Mouse (Mus musculus) embryonic facial prominence, embryonic 15.5 days (tissue): ENCODE data around the gene Kcnmb3. TPM values are rescaled to one million over a fixed set of nuclear protein-coding genes. Genes with fewer than 3 reads are reported as not detected.

Experiments
- ATAC-seq: fragments of 200-750 bp; cut with Nextera tagmentation; 2 replicates; pipeline ENCODE4 v1.8.0; 2017; ENCODE audit warnings: low read depth, moderate TSS enrichment; ENCODE audit not compliant: insufficient number of reproducible peaks, low FRiP score, low TSS enrichment
- H3K27ac ChIP-seq: fragments of 300-500 bp; sonication (generic); replicated peaks from 2 replicates; pipeline ENCODE4 v1.5.1; 2015; ENCODE audit warnings: mild to moderate bottlenecking, inconsistent platforms
- H3K27me3 ChIP-seq: fragments of 300-500 bp; sonication (generic); 2 replicates; pipeline ENCODE4 v1.6.1; 2015; ENCODE audit warnings: inconsistent platforms
- H3K36me3 ChIP-seq: fragments of 300-500 bp; sonication (generic); 2 replicates; pipeline ENCODE4 v1.6.1; 2015; ENCODE audit warnings: mild to moderate bottlenecking, inconsistent platforms
- H3K4me1 ChIP-seq: fragments of 300-500 bp; sonication (generic); 2 replicates; pipeline ENCODE4 v1.6.1; 2015; ENCODE audit warnings: inconsistent platforms
- H3K4me2 ChIP-seq: fragments of 300-500 bp; sonication (generic); replicated peaks from 2 replicates; pipeline ENCODE4 v1.6.1; 2015; ENCODE audit warnings: mild to moderate bottlenecking, inconsistent platforms
- H3K4me3 ChIP-seq: fragments of 300-500 bp; sonication (generic); replicated peaks from 2 replicates; pipeline ENCODE4 v1.5.1; 2015; ENCODE audit warnings: mild to moderate bottlenecking, inconsistent platforms
- H3K9ac ChIP-seq: fragments of 300-500 bp; sonication (generic); 2 replicates; pipeline ENCODE4 v1.6.1; 2015; ENCODE audit warnings: inconsistent platforms
- H3K9me3 ChIP-seq: fragments of 300-500 bp; sonication (generic); replicated peaks from 2 replicates; pipeline ENCODE4 v1.6.1; 2016; ENCODE audit warnings: inconsistent platforms
- WGBS: fragments of 180-500 bp; shearing (Covaris S2); methylation state at CpG from one replicate; pipeline ENCODE4 v1.1.7; 2015; 5-methylcytosine and 5-hydroxymethylcytosine counted together
- polyA plus RNA-seq: library from polyadenylated mRNA; unstranded; fragments of >200 nt; fragmentation: Nextera tagmentation; extraction: Ambion mirVana; gene quantifications from 2 replicates; pipeline ENCODE4 v1.2.1, GENCODE M21; 2015

Gene Kcnmb3
- 0.41 and 0.59 TPM in 2 replicates for polyA plus RNA-seq

- ATAC-seq: 0 out of 2 replicates have a peak, but pooled peaks have one; percentile 43
- Histone ChIP-seq H3K4me3 (no peak within 1 kb of the TSS), H3K4me2 (no peak within 1 kb of the TSS), H3K4me1 (peaks cover 6% of the 10 kb centered on the region; the same call in 1 of the 2 replicates), H3K27ac (no peak within 1 kb of the TSS), H3K9ac (no peak within 1 kb of the TSS), H3K9me3 (no peaks in the 10 kb centered on the region), H3K27me3 (no peaks in the 10 kb centered on the region), H3K36me3 (no peaks in the 10 kb centered on the region)
- 76% methylated on average over 11 of the region's 11 CpGs for WGBS
Measured at GRCm38 (mm10) chr3:32492097-32493090, at the start of gene Kcnmb3. Gene Kcnmb3 (minus strand): TSS chr3:32492231.

- WGBS: 91% methylated on average over 5 of the region's 5 CpGs
- Histone ChIP-seq H3K4me3 (no peak overlapping the region), H3K27ac (no peak overlapping the region), H3K4me1 (no peaks in the 10 kb centered on the region), H3K9ac (no peak overlapping the region), H3K4me2 (no peak overlapping the region), H3K9me3 (no peaks in the 10 kb centered on the region), H3K36me3 (peaks cover 62% of the 10 kb centered on the region), H3K27me3 (no peaks in the 10 kb centered on the region)
- ATAC-seq: no peak
Measured at GRCm38 (mm10) chr3:32538091-32538490, 46.1 kb upstream of the Kcnmb3 start.

- peaks cover 56% of the 10 kb centered on the region for H3K36me3 ChIP-seq
- 62% methylated on average over 1 of the region's 1 CpGs for WGBS
- H3K27ac ChIP-seq: no peak overlapping the region
Measured at GRCm38 (mm10) chr3:32537556-32537955, 45.5 kb upstream of the Kcnmb3 start.

GRCm38 (mm10) chr3:32535692-32536091 is 43.7 kb upstream of the Kcnmb3 start:
- 61% methylated on average over 1 of the region's 1 CpGs for WGBS
- H3K36me3 ChIP-seq: peaks cover 49% of the 10 kb centered on the region

More at GRCm38 (mm10) chr3:32537556-32537955, 45.5 kb upstream of the Kcnmb3 start:
- H3K4me2 ChIP-seq: no peak overlapping the region
- H3K9ac ChIP-seq: no peak overlapping the region
- H3K4me1 ChIP-seq: no peaks in the 10 kb centered on the region
- H3K9me3 ChIP-seq: no peaks in the 10 kb centered on the region
- no peak for ATAC-seq
- no peaks in the 10 kb centered on the region for H3K27me3 ChIP-seq
- no peak overlapping the region for H3K4me3 ChIP-seq

GRCm38 (mm10) chr3:32530041-32530440 is 38.0 kb upstream of the Kcnmb3 start:
- ATAC-seq: no peak
- Histone ChIP-seq H3K36me3 (peaks cover 14% of the 10 kb centered on the region), H3K9me3 (no peaks in the 10 kb centered on the region; the same call in 1 of the 2 replicates), H3K4me3 (peak overlapping the region; percentile 84), H3K27me3 (no peaks in the 10 kb centered on the region), H3K4me2 (peak overlapping the region; percentile 57), H3K27ac (no peak overlapping the region), H3K9ac (peak overlapping the region; percentile 78), H3K4me1 (0 out of 2 replicates have a peak, but pooled peaks cover 3% of the 10 kb centered on the region)
- 9% methylated on average over 5 of the region's 5 CpGs for WGBS

More at GRCm38 (mm10) chr3:32535692-32536091, 43.7 kb upstream of the Kcnmb3 start:
- Histone ChIP-seq H3K9me3 (no peaks in the 10 kb centered on the region), H3K9ac (no peak overlapping the region), H3K27me3 (no peaks in the 10 kb centered on the region), H3K4me2 (no peak overlapping the region), H3K4me3 (no peak overlapping the region), H3K4me1 (0 out of 2 replicates have a peak, but pooled peaks cover 3% of the 10 kb centered on the region), H3K27ac (no peak overlapping the region)
- no peak for ATAC-seq

- no peaks in the 10 kb centered on the region for H3K27me3 ChIP-seq
- H3K36me3 ChIP-seq: peaks cover 7% of the 10 kb centered on the region; the same call in 1 of the 2 replicates
- peak; percentile 98 for ATAC-seq
- H3K4me1 ChIP-seq: 0 out of 2 replicates have a peak, but pooled peaks cover 3% of the 10 kb centered on the region
- H3K4me2 ChIP-seq: peak within 1 kb of the TSS; percentile 57
- peak within 1 kb of the TSS; percentile 84 for H3K4me3 ChIP-seq
- H3K9me3 ChIP-seq: no peaks in the 10 kb centered on the region; the same call in 1 of the 2 replicates
- under 1% methylated on average over 47 of the region's 47 CpGs for WGBS
- H3K9ac ChIP-seq: peak within 1 kb of the TSS; percentile 78
- peak within 1 kb of the TSS; percentile 71 for H3K27ac ChIP-seq
Measured at GRCm38 (mm10) chr3:32529303-32529898, 37.4 kb upstream of the Kcnmb3 start, which contains the start of gene Mfn1. Gene Mfn1 (plus strand): TSS chr3:32529465.

GRCm38 (mm10) chr3:32527181-32527580 is 35.1 kb upstream of the Kcnmb3 start:
- Histone ChIP-seq H3K9ac (no peak overlapping the region), H3K4me2 (no peak overlapping the region), H3K36me3 (peaks cover 19% of the 10 kb centered on the region; the same call in 1 of the 2 replicates), H3K4me3 (no peak overlapping the region), H3K27me3 (no peaks in the 10 kb centered on the region), H3K9me3 (no peaks in the 10 kb centered on the region; the same call in 1 of the 2 replicates), H3K27ac (no peak overlapping the region), H3K4me1 (0 out of 2 replicates have a peak, but pooled peaks cover 3% of the 10 kb centered on the region)
- WGBS: 92% methylated on average over 4 of the region's 4 CpGs
- no peak for ATAC-seq

GRCm38 (mm10) chr3:32513528-32513927 is 21.5 kb upstream of the Kcnmb3 start:
- H3K9me3 ChIP-seq: no peaks in the 10 kb centered on the region
- H3K36me3 ChIP-seq: peaks cover 31% of the 10 kb centered on the region
- H3K9ac ChIP-seq: no peak overlapping the region
- H3K4me2 ChIP-seq: no peak overlapping the region
- H3K27ac ChIP-seq: no peak overlapping the region
- no peak for ATAC-seq
- H3K4me3 ChIP-seq: no peak overlapping the region
- H3K4me1 ChIP-seq: peaks cover 20% of the 10 kb centered on the region
- H3K27me3 ChIP-seq: no peaks in the 10 kb centered on the region

GRCm38 (mm10) chr3:32512686-32513284 is 20.8 kb upstream of the Kcnmb3 start:
- no peak overlapping the region for H3K4me3 ChIP-seq
- no peaks in the 10 kb centered on the region for H3K9me3 ChIP-seq
- no peak for ATAC-seq
- 89% methylated on average over 7 of the region's 7 CpGs for WGBS
- no peak overlapping the region for H3K4me2 ChIP-seq
- H3K36me3 ChIP-seq: peaks cover 26% of the 10 kb centered on the region
- H3K27me3 ChIP-seq: no peaks in the 10 kb centered on the region
- H3K4me1 ChIP-seq: peaks cover 21% of the 10 kb centered on the region
- H3K27ac ChIP-seq: no peak overlapping the region
- no peak overlapping the region for H3K9ac ChIP-seq

GRCm38 (mm10) chr3:32511191-32511550 is 19.1 kb upstream of the Kcnmb3 start:
- H3K27me3 ChIP-seq: no peaks in the 10 kb centered on the region
- H3K9ac ChIP-seq: peak overlapping the region; percentile 86
- H3K27ac ChIP-seq: peak overlapping the region; percentile 88; the same call in 1 of the 2 replicates
- no peaks in the 10 kb centered on the region for H3K9me3 ChIP-seq
- H3K4me1 ChIP-seq: peaks cover 21% of the 10 kb centered on the region
- WGBS: 2% methylated on average over 13 of the region's 13 CpGs
- no peak for ATAC-seq
- H3K36me3 ChIP-seq: peaks cover 12% of the 10 kb centered on the region; the same call in 1 of the 2 replicates
- H3K4me2 ChIP-seq: peak overlapping the region; percentile 75
- H3K4me3 ChIP-seq: peak overlapping the region; percentile 93
